Mouse (Mus musculus) layer of hippocampus, postnatal 14 days (tissue): ENCODE results near the gene Lrrc75a. TPM values are rescaled to one million over a fixed set of nuclear protein-coding genes. Genes with fewer than 3 reads are reported as not detected.

ENCODE experiments used
- DNase-seq, 2 experiments: peaks; one replicate each; pipeline ENCODE4 v3.0.0; 2021 to 2022; ENCODE audit warnings: low spot score in 2 of 2, mixed read lengths in 1 of 2
- total RNA-seq, 2 experiments: library from RNA; stranded (reverse); gene quantifications; 2 replicates each; pipeline ENCODE4 v1.2.3; 2021

Lrrc75a gene
- total RNA-seq, 2 experiments from 2014 or later = 9.5 to 11.3 TPM

GRCm38 (mm10) chr11:62645732-62646494 lies 2.4 kb downstream of the Lrrc75a start:
- DNase-seq = peak; percentile 40 to 51

GRCm38 (mm10) chr11:62645337-62645675 lies 3.0 kb downstream of the Lrrc75a start:
- no peak for DNase-seq

- no peak for DNase-seq
These were observed 3.6 kb downstream of the Lrrc75a start for GRCm38 (mm10) chr11:62644602-62645336.

- no peak for DNase-seq
These were observed 4.5 kb downstream of the Lrrc75a start for GRCm38 (mm10) chr11:62643681-62644363.

GRCm38 (mm10) chr11:62643011-62643631 lies 5.2 kb downstream of the Lrrc75a start:
- DNase-seq = no peak

- DNase-seq = no peak
These were observed 6.1 kb downstream of the Lrrc75a start for GRCm38 (mm10) chr11:62642023-62642844.

GRCm38 (mm10) chr11:62640378-62640777 lies 7.9 kb downstream of the Lrrc75a start:
- no peak for DNase-seq

- no peak for DNase-seq
These were observed 9.9 kb downstream of the Lrrc75a start for GRCm38 (mm10) chr11:62638402-62638801.

GRCm38 (mm10) chr11:62637806-62638205 lies 10.5 kb downstream of the Lrrc75a start:
- no peak for DNase-seq

GRCm38 (mm10) chr11:62637401-62637800 lies 10.9 kb downstream of the Lrrc75a start:
- DNase-seq = no peak

GRCm38 (mm10) chr11:62636840-62637221 lies 11.5 kb downstream of the Lrrc75a start:
- DNase-seq = peak in 1 of 2 experiments; percentile 34

GRCm38 (mm10) chr11:62636105-62636839 lies 12.1 kb downstream of the Lrrc75a start:
- no peak for DNase-seq

- DNase-seq = no peak
These were observed 12.9 kb downstream of the Lrrc75a start for GRCm38 (mm10) chr11:62635406-62635805.

GRCm38 (mm10) chr11:62631138-62631537 lies 17.2 kb downstream of the Lrrc75a start:
- DNase-seq = no peak

GRCm38 (mm10) chr11:62630225-62630821 lies 18.0 kb downstream of the Lrrc75a start:
- no peak for DNase-seq

GRCm38 (mm10) chr11:62629352-62630224 lies 18.7 kb downstream of the Lrrc75a start:
- no peak for DNase-seq

- DNase-seq = peak; percentile 75 to 89
These were observed 23.7 kb downstream of the Lrrc75a start for GRCm38 (mm10) chr11:62624341-62625291.
